In genomic region chr5:14978835-14979234, GRCm38 (mm10) we compare ENCODE assay signal across 40 mouse cellular contexts. TPM values are rescaled to one million over a fixed set of nuclear protein-coding genes. Genes with fewer than 3 reads are reported as not detected.
"Had no signal": no experiment of that assay in that cellular context is flagged by ENCODE, and none has a peak within 500 bp of the region (broad histone marks: within the 10 kb centered on the region; RNA-seq: fewer than 3 reads in every experiment).

Gene Gm10354 (minus strand): TSS chr5:14978935.

RNA-seq across cellular contexts. Expression of gene Gm10354, which starts in this region (rescaled TPM):
- total RNA-seq: left cerebral cortex, adult 18-20 months; left cerebral cortex, adult 2 months; left cerebral cortex, adult 8-10 months; left cerebral cortex, postnatal 10 days; left cerebral cortex, postnatal 14 days; left cerebral cortex, postnatal 25 days; left cerebral cortex, postnatal 36 days; left cerebral cortex, postnatal 4 days; liver, adult 2 months; megakaryocyte progenitor cell, adult 5-6 weeks; megakaryocyte, adult 5-6 weeks; megakaryocyte-erythroid progenitor cell, adult 5-6 weeks; monocyte, adult 5-6 weeks had no signal
- polyA plus RNA-seq: limb, embryonic 10.5 days; limb, embryonic 11.5 days; limb, embryonic 12.5 days; limb, embryonic 13.5 days; limb, embryonic 14.5 days; limb, embryonic 15.5 days; liver, adult 2 months; liver, embryonic 11.5 days; liver, embryonic 12.5 days; liver, embryonic 13.5 days; liver, embryonic 14.5 days; liver, embryonic 15.5 days; liver, embryonic 16.5 days; liver, postnatal 0 days; lung, adult 2 months; lung, embryonic 14.5 days; lung, embryonic 15.5 days; lung, embryonic 16.5 days; lung, postnatal 0 days; macrophage; midbrain, embryonic 10.5 days; midbrain, embryonic 11.5 days; midbrain, embryonic 12.5 days; midbrain, embryonic 13.5 days; midbrain, embryonic 14.5 days; midbrain, embryonic 15.5 days; midbrain, embryonic 16.5 days; myocyte had no signal
